ENCODE assay signal across 21 mouse cellular contexts in the genomic region with DNA sequence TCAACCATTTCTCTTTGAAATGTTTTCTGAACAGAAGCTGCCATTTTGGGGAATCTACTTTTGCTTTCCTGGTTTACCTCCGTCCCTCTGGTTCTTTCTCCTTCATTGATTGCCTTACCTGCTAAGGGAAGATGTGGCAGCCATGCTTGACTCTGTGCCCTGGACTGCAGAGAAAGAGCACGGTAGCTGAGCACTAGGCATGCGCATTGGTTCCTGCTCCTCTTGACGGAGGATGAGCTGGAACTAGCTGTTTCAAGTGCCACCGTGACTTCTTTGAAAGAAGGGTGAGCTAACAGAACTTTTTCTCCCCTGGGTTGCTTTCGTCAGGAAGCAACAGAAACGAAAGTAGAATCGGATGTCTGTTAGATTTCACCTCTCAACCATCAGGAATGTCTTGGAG. TPM values are rescaled to one million over a fixed set of nuclear protein-coding genes. Genes with fewer than 3 reads are reported as not detected.
DNase-seq lines count a peak whose midpoint lies in the region; ATAC-seq and TF ChIP-seq lines count a peak whose summit lies in the region.
"Had no signal": no experiment of that assay in that cellular context is flagged by ENCODE, and none has a peak within 500 bp of the region (broad histone marks: within the 10 kb centered on the region; RNA-seq: fewer than 3 reads in every experiment).

No protein-coding gene starts in this region.

- dilution Hi-C loops in CH12.LX (cut with MboI; ENCODE audit: extremely low pct_ligation_motif_present, extremely low pct_unique_long_range_greater_than_20kb, low sequenced_read_pairs), result no loop called here

- peaks cover 27% of the 10 kb centered on the region for H3K4me1 ChIP-seq in megakaryocyte, embryonic 14.5 days
- peaks cover 25 to 68% of the 10 kb centered on the region in 2 experiments for H3K4me1 ChIP-seq in CH12.LX (ENCODE audit: control insufficient read depth in 1 of 2, insufficient read depth in 2 of 2)

- peak overlapping the region; percentile 51 for H3K9ac ChIP-seq in CH12.LX (ENCODE audit: insufficient read depth, low read depth)

- peaks cover 20% of the 10 kb centered on the region for H3K36me3 ChIP-seq in megakaryocyte, embryonic 14.5 days (replicated peaks; ENCODE audit: low read length)
- peaks cover 0 to 3% of the 10 kb centered on the region in 2 experiments for H3K36me3 ChIP-seq in CH12.LX (replicated peaks in 1 of 2; ENCODE audit: control insufficient read depth in 1 of 2, insufficient read depth in 1 of 2, low read length in 1 of 2)
- H3K36me3 ChIP-seq: G1E had no signal

- H3K4me3 ChIP-seq in megakaryocyte, embryonic 14.5 days (replicated peaks), result peak overlapping the region; percentile 42
- H3K4me3 ChIP-seq in CH12.LX (replicated peaks in 1 of 3; ENCODE audit: low read depth in 2 of 3, low read length in 2 of 3, poor library complexity in 1 of 3), result peak overlapping the region; percentile 12 to 46 (median 32)

- ATAC-seq in megakaryocyte, adult 5-6 weeks (ENCODE audit: poor library complexity, severe bottlenecking), result no peak
- ATAC-seq: activated CD4-positive, CD25-positive, alpha-beta regulatory T cell, adult 4 months; CD4-positive, CD25-positive, alpha-beta regulatory T cell, adult 4 months; Patski had no signal

- no peaks in the 10 kb centered on the region for H3K9me3 ChIP-seq in megakaryocyte, embryonic 14.5 days
- no peaks in the 10 kb centered on the region for H3K9me3 ChIP-seq in CH12.LX (replicated peaks; ENCODE audit: low read length)

- H3K27me3 ChIP-seq in megakaryocyte, embryonic 14.5 days (replicated peaks), result peaks cover 6% of the 10 kb centered on the region
- no peaks in the 10 kb centered on the region for H3K27me3 ChIP-seq in CH12.LX (replicated peaks)
- H3K27me3 ChIP-seq: Patski had no signal

- peak overlapping the region; percentile 85 for H3K4me2 ChIP-seq in CH12.LX (ENCODE audit: insufficient read depth, low read depth, poor library complexity, severe bottlenecking)

- peak; percentile 46 for TF ChIP-seq POLR2A in CH12.LX (IDR thresholded peaks at IDR 0.05; ENCODE audit: low read depth, low read length)

- H3K27ac ChIP-seq in CH12.LX (ENCODE audit: insufficient read depth, low read depth), result peak overlapping the region; percentile 76

- no peak; the same call in 1 of the 2 replicates for TF ChIP-seq RAD21 in CH12.LX (IDR thresholded peaks at IDR 0.05; ENCODE audit: low read depth, low read length)

- H3K79me2 ChIP-seq in CH12.LX (replicated peaks; ENCODE audit: control insufficient read depth, extremely low read depth, insufficient read depth, poor library complexity, severe bottlenecking), result no peaks in the 10 kb centered on the region

- no peak for TF ChIP-seq CTCF in CH12.LX (conservative IDR thresholded peaks at IDR 0.05 in 1 of 2, IDR thresholded peaks at IDR 0.05 in 1 of 2; ENCODE audit: low read depth in 2 of 2, low read length in 2 of 2)

- no peak for TF ChIP-seq EP300 in CH12.LX (IDR thresholded peaks at IDR 0.05; ENCODE audit: low read length)

- peak; percentile 70 for DNase-seq in CH12.LX (ENCODE audit: extremely low read depth)
- DNase-seq in c-Kit-positive CD71-positive TER-119-positive erythroid progenitor cells, embryonic 14.5 days (ENCODE audit: low spot score), result no peak
- DNase-seq: adrenal gland, adult 2 months; adrenal gland, adult 8-10 months; adrenal gland, postnatal 10 days; adrenal gland, postnatal 14 days; adrenal gland, postnatal 25 days; adrenal gland, postnatal 36 days; B cell, adult 2 months; cerebellum, adult 11 months; cerebellum, adult 11-12 months; cerebellum, adult 18-20 months; cerebellum, adult 2 months; cerebellum, adult 8-10 months had no signal

- in situ Hi-C loops in CH12.LX (cut with MboI; ENCODE audit: low pct_ligation_motif_present, low pct_unique_long_range_greater_than_20kb, low sequenced_read_pairs), result no loop called here

TF ChIP-seq in CH12.LX, 34 proteins besides CTCF, POLR2A, EP300 and RAD21:
- TF ChIP-seq MAX (IDR thresholded peaks at IDR 0.05; ENCODE audit: low read length) (no peak), MAZ (IDR thresholded peaks at IDR 0.05; ENCODE audit: low read depth, low read length) (no peak), BHLHE40 (IDR thresholded peaks at IDR 0.05; ENCODE audit: low read depth, low read length) (no peak), POLR2AphosphoS2 (IDR thresholded peaks at IDR 0.05; ENCODE audit: low read depth, low read length) (no peak), ZC3H11A (IDR thresholded peaks at IDR 0.05; ENCODE audit: low read depth, low read length) (no peak), SMC3 (IDR thresholded peaks at IDR 0.05; ENCODE audit: low read depth, low read length) (no peak), TBP (conservative IDR thresholded peaks at IDR 0.05; ENCODE audit: low read depth, low read length) (0 out of 2 replicates have a peak, but pooled peaks have one; percentile 20), NRF1 (IDR thresholded peaks at IDR 0.05; ENCODE audit: low read depth, low read length) (peak; percentile 92), IRF4 (IDR thresholded peaks at IDR 0.05; ENCODE audit: low read depth, low read length) (0 out of 2 replicates have a peak, but pooled peaks have one; percentile 11), UBTF (IDR thresholded peaks at IDR 0.05; ENCODE audit: low read depth, low read length) (no peak), MEF2A (IDR thresholded peaks at IDR 0.05; ENCODE audit: borderline replicate concordance, low read depth, low read length) (no peak), ZMIZ1 (IDR thresholded peaks at IDR 0.05; ENCODE audit: low read depth, low read length) (no peak), ZNF384 (IDR thresholded peaks at IDR 0.05; ENCODE audit: low read depth, low read length) (no peak), USF1 (IDR thresholded peaks at IDR 0.05; ENCODE audit: low read depth, low read length) (no peak), JUN (IDR thresholded peaks at IDR 0.05; ENCODE audit: insufficient read depth, low read depth, low read length) (no peak), SIN3A (IDR thresholded peaks at IDR 0.05; ENCODE audit: low read length) (no peak), MXI1 (IDR thresholded peaks at IDR 0.05; ENCODE audit: low read depth, low read length) (no peak), MAFK (IDR thresholded peaks at IDR 0.05; ENCODE audit: insufficient replicate concordance, low read length) (no peak), ELF1 (IDR thresholded peaks at IDR 0.05; ENCODE audit: low read depth, low read length) (no peak), ETS1 (conservative IDR thresholded peaks at IDR 0.05; ENCODE audit: low read depth, low read length) (no peak; the same call in 1 of the 2 replicates), NELFE (IDR thresholded peaks at IDR 0.05; ENCODE audit: low read depth, low read length) (no peak)
TF ChIP-seq in CH12.LX: peak in this region for 3.

RNA-seq across cellular contexts. Expression of a gene that starts 17.7 kb away (rescaled TPM):
- 4.1 and 8.5 TPM in 2 replicates for polyA plus RNA-seq in megakaryocyte, embryonic 14.5 days (2012; ENCODE audit: insufficient read depth, low replicate concordance)
- 0.02 TPM in 1 of 2 replicates, not detected in the other for total RNA-seq in megakaryocyte, adult 5-6 weeks (2015)
- not detected in 2 replicates for total RNA-seq in megakaryocyte, adult 5-6 weeks (2017)
- total RNA-seq in CH12.LX (2012; rRNA removed) (12.6 and 19.1 TPM in 2 replicates), CH12.LX (2014; rRNA removed) (11.9 and 12.5 TPM in 2 replicates)
- 105 and 110 TPM in 2 replicates for polyA plus RNA-seq in CH12.LX (2012; ENCODE audit: insufficient read length, low read depth)
- total RNA-seq: MEL had no signal
- polyA plus RNA-seq: G1E had no signal

Comparison
In these comparisons a context has a peak if more than half of its experiments do, and no peak if none do; other contexts are left out.
1. RNA of a gene that starts 17.7 kb away (total RNA-seq): 11.9 to 19.1 TPM in CH12.LX; 0.02 TPM in megakaryocyte, adult 5-6 weeks; every median in the first group is over 10 times any median in the second.